Mouse (Mus musculus) E14TG2a.4 (cell line): ENCODE results near the gene Cnep1r1.

Source experiments
- CTCF ChIP-seq: conservative IDR thresholded peaks from 2 replicates; pipeline ENCODE4 v1.5.1; 2014; ENCODE audit warnings: low read length
- NANOG ChIP-seq: IDR thresholded peaks from 2 replicates; pipeline ENCODE4 v1.6.1; 2014; ENCODE audit warnings: borderline replicate concordance, low read length, mixed read lengths
- POU5F1 ChIP-seq: IDR thresholded peaks from 2 replicates; pipeline ENCODE4 v1.6.1; 2014; ENCODE audit warnings: low read length, borderline replicate concordance

DNA sequence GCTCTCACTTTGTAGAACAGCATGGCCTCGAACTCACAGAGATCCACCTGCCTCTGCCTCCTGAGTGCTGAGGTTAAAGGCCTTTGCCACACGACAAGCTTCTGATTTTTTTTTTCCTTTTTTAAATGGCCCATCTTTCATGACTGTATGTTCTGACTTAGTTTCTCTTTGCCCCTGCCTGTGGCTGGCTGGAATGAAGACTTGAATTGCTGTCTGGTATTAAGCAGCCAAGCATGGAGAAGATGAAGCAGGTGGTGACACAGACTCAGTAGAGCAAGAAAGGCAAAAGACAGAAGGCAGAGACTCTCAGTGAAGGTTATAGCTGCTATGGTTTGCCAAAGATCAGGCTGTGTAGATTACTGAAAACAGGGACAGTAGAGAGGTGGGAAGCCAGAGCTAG lies 64.6 kb downstream of the Cnep1r1 start:
- TF ChIP-seq CTCF (no peak), NANOG (no peak), POU5F1 (no peak)
